Mouse (Mus musculus) lung, postnatal 0 days (tissue): ENCODE measurements around the gene Sh2d7.

Experiments used
- CTCF ChIP-seq: IDR thresholded peaks from 2 replicates; pipeline ENCODE4 v1.5.1; 2016; ENCODE audit warnings: antibody characterized with exemption, mild to moderate bottlenecking
- EP300 ChIP-seq: IDR thresholded peaks from 2 replicates; pipeline ENCODE4 v1.6.1; 2016; ENCODE audit warnings: antibody characterized with exemption, mild to moderate bottlenecking, control low read depth

DNA sequence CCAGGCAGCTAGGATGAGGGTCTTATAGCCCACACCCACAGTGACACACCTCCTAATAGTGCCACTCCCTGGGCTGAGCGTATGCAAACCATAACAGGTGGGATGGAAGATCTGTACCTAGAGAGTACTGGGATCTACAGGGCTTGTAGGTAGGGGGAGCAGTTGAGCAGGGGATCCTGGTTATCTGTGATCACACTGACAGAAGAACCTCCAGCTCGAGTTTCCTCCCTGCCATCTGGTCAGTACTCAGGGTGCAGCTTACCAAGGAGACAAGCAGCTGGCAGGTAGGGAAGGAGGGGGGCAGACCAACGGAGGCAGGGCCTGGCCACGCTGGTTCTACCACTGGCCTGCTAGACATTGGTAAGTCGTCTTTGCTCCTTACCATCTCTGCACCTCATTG is 13.6 kb downstream of the Sh2d7 start:
- TF ChIP-seq CTCF (peak; percentile 68), EP300 (no peak)
